Mouse (Mus musculus) thymus, adult 2 months (tissue): ENCODE results near the gene Lrrc26.

Source experiments
- CTCF ChIP-seq: fragments of 200-500 bp; IDR thresholded peaks from 2 replicates; pipeline ENCODE4 v1.5.1; 2012; ENCODE audit warnings: mild to moderate bottlenecking, control low read depth, low read length, moderate library complexity, borderline replicate concordance; ENCODE audit not compliant: control insufficient read depth, poor library complexity, insufficient read depth; ENCODE audit errors: extremely low read depth
- POLR2A ChIP-seq: fragments of 200-500 bp; IDR thresholded peaks from 2 replicates; pipeline ENCODE4 v1.6.1; 2012; ENCODE audit warnings: mild to moderate bottlenecking, low read length, control low read depth, moderate library complexity; ENCODE audit not compliant: control insufficient read depth, poor library complexity, insufficient read depth; ENCODE audit errors: extremely low read depth

DNA sequence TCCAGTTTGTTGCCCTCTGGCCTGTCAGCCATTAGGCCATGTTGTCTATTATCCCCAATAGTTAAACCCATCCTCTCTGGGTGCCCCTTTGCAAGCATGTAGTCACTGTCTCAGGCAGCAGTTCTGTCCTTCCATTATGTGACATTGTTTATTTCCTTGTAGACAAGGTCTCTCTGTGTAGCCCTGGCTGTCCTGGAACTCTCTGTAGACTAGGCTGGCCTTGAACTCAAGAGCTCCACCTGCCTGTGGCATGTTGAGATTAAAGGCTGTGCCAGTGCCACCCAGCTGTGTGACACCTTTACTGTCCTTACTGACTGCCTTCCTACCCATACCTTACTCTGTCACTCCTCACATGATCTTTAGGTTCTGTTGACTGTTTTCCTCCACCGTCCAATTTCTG, 37.4 kb upstream of the Lrrc26 start:
- no peak for TF ChIP-seq CTCF
- TF ChIP-seq POLR2A = no peak
